Mouse (Mus musculus) T-helper 1 cell (primary cell): ENCODE data around the gene Tomm6.
"Not testable (repeated sequence)": the region's sequence is repeated elsewhere in the genome, so short reads cannot be mapped to it uniquely, and the experiment has no call there.

ENCODE experiments used
- in situ Hi-C: fragments of 300-600 bp; cut with MboI, MseI; formaldehyde crosslinking; loops from one replicate; pipeline ENCODE4 v1.15.1; 2025; ENCODE audit warnings: high pct_unique_total_duplicates

Tomm6 gene

DNA sequence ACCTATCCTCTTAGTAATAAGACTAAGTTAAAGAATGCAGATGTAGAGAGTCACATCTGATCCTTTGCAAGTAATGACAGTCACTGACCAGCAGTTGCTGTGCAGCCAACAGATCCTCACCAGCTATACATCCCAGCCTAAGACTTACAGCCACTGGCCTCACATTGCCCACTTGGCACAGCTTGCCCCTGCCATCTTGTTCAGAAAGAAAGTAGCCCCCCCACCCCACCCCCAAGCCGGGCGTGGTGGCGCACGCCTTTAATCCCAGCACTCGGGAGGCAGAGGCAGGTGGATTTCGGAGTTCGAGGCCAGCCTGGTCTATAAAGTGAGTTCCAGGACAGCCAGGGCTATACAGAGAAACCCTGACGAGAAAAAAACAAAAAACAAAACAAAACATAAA lies 33.8 kb downstream of the Tomm6 start:
- in situ Hi-C loops = not testable (repeated sequence)

GRCm38 (mm10) chr17:47651953-47652352 lies 36.2 kb downstream of the Tomm6 start:
- in situ Hi-C loops = no loop called here

- in situ Hi-C loops = no loop called here
Measured at GRCm38 (mm10) chr17:47648966-47649365, 39.2 kb downstream of the Tomm6 start.

DNA sequence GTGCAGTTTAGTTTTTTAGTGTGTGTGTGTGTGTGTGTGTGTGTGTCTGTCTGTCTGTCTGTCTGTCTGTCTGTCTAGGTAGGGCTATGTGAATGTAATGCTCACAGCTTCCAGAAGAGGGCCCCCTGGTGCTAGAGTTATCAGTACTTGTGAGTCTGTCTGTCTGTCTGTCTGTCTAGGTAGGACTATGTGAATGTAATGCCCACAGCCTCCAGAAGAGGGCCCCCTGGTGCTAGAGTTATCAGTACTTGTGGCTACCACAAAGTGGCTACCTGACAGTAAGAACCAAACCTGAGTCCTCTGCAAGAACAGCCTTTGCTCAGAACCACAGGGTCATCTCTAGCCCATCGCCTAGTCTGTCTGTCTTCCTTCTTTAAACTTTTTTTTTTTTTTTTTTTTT lies 41.5 kb downstream of the Tomm6 start:
- in situ Hi-C loops = no loop called here

GRCm38 (mm10) chr17:47642992-47643391 lies 45.2 kb downstream of the Tomm6 start:
- in situ Hi-C loops = no loop called here
